Mouse (Mus musculus): ENCODE results near the gene Stoml1. TPM values are rescaled to one million over a fixed set of nuclear protein-coding genes. Genes with fewer than 3 reads are reported as not detected.

Gene Stoml1
- polyA plus RNA-seq (2012), result 6.7 and 7.1 TPM in 2 replicates

GRCm38 (mm10) chr9:58253033-58253804, at the start of gene Stoml1:
Gene Stoml1 (plus strand): TSS chr9:58253164.

DNA sequence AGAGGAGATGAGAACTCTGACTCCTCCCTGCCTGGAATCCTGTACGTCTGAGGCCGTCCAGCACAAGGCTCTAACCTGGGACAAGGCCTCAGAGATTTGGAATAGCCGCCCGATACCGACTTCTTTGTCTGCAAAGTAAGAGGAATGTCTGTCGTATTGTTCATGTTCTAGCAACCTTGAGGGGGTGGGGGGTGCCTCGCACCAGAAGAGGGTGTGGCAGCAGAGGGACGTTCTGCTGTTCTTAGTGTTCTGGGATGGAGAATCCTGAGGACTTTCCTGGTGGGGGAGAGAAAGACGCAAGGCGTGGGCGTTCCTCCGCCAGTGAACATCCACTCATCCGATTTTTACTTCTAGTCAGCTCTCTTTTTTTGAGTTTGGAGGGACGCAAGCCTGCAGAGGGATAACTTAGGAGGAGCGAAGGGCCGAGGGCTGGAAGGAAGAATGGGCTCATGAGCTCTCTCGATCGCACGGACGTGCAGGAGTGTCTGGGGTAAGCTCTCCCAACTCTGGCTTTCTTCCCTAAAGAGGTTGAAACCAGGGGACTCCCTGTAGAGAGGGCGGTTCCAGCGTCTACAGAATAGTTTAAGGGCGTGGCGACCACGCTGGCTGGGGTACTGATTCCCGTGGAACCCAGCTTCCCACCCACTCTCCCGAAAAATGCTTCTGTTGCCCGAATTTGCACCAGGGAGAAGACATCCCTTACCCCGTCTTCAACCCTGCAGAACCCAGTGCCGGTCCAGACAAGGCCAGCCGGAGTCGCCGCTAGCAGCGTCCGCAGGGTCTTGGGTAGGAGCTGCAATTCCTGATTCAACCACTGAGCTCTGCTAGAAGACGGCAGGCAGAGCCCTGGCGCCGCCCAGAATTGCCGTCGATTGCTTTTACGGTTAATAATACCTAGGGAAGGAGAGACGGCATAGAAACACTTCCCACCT, 49.2 kb upstream of the Stoml1 start, which contains the start of the genes Islr and Islr2:
TSS of gene Islr (minus strand) at position 791 of the 932 bp plus-strand sequence.
TSS of gene Islr2 (minus strand) at position 804 of the 932 bp plus-strand sequence.

DNA sequence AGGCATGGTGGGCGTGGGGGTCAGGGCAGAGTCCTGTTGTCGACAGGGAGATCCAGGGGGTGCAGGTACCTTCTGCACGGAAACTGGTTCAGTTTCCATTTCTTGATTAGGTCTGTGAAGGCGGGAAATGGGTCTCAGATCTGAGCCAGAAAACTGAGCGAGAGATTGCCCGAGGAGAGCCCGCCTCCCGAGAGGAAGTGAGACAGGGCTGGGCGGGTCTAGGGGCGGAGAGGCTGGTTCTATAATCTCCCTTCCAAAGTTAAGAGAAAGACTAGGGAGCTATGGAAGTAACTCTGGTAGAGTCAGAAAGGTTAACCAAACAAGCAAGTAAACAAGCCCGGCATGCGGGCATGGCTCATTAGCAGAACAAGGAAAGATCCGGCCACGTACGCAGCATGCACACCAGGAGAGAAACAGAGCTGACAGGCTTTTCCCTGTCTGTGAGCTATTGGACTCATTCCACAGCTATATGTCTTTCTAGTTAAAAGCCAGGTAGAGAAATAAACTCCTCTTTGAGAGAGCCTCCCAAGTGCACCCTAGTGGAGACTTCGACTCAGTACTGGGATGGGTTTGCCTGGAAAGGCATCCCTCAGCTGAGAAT, 3.3 kb upstream of the Stoml1 start, which contains the start of gene Pml:
TSS of gene Pml (minus strand) at position 195 of the 601 bp plus-strand sequence.

Other genes with a start within 250 kb of the Stoml1 start
- 0.49 and 0.76 TPM in 2 replicates for gene Cyp11a1, start 246.8 kb upstream of the Stoml1 start, polyA plus RNA-seq (2012)
- gene Stra6, start 189.4 kb upstream of the Stoml1 start, polyA plus RNA-seq (2012), result not detected in 2 replicates
- not detected in 2 replicates for gene Ccdc33, start 134.3 kb upstream of the Stoml1 start, polyA plus RNA-seq (2012)
- 0.07 and 0.44 TPM in 2 replicates for gene Islr, start 48.9 kb upstream of the Stoml1 start, polyA plus RNA-seq (2012)
- gene Islr2, start 48.8 kb upstream of the Stoml1 start, polyA plus RNA-seq (2012), result 0.22 and 0.34 TPM in 2 replicates
- gene Pml, start 3.4 kb upstream of the Stoml1 start, polyA plus RNA-seq (2012), result 150 and 177 TPM in 2 replicates
- 0.10 TPM in 1 of 2 replicates, not detected in the other for gene Loxl1, start 60.0 kb downstream of the Stoml1 start, polyA plus RNA-seq (2012)
- not detected in 2 replicates for gene Tbc1d21, start 117.3 kb downstream of the Stoml1 start, polyA plus RNA-seq (2012)
- 0.20 TPM in 1 of 2 replicates, not detected in the other for gene Insyn1, start 235.4 kb downstream of the Stoml1 start, polyA plus RNA-seq (2012)